Mouse (Mus musculus) embryonic fibroblast, embryonic 13.5 days (primary cell): ENCODE data around the gene Ptges3.

Source experiments
- CTCF ChIP-seq: IDR thresholded peaks from 2 replicates; pipeline ENCODE4 v1.5.1; 2011; ENCODE audit warnings: mild to moderate bottlenecking, control low read depth, low read length, moderate library complexity, borderline replicate concordance; ENCODE audit not compliant: insufficient read depth
- POLR2A ChIP-seq: IDR thresholded peaks from 2 replicates; pipeline ENCODE4 v1.6.1; 2011; ENCODE audit warnings: low read depth, mild to moderate bottlenecking, control low read depth, low read length, moderate library complexity

DNA sequence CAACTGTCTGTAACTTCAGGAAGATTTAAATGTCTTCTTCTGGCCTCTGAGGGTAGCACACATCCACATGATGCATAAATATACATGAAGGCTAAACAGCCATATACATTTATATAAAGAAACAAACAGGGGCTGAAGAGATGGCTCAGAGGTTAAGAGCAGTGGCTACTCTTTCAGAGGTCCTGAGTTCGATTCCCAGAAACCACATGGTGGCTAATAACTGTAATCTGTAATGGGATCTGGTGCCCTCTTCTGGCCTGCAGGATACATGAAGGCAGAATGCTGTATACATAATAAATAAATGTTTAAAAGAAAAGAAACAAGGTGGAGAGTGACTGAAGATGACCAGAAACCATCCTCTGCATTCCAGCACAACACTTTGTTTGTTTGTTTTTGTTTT is 21.7 kb downstream of the Ptges3 start:
- TF ChIP-seq CTCF (no peak), POLR2A (no peak)
